Comparison of ENCODE assay signal across 8 mouse cellular contexts in the genomic region with DNA sequence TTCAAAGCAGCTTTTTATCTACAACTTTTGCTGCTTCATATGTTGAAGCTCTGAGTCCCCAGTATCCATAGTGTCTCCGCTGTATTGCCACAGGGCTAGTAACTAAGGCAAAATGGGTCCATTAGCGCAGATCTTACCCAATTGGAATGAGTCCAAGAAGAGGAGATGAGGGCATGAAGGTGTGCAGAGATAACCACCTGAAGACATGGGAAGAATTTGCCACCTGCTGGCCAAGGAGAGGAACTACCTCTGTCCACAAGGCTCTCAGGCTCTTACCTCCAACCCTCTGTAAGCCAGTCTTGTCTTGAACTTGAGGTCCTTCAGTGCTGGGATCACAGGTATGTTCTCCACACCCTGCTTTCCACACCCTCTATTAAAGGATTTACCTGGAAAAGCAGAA. TPM values are rescaled to one million over a fixed set of nuclear protein-coding genes. Genes with fewer than 3 reads are reported as not detected.
DNase-seq lines count a peak whose midpoint lies in the region; ATAC-seq and TF ChIP-seq lines count a peak whose summit lies in the region.

No protein-coding gene starts in this region.

- no peaks in the 10 kb centered on the region for H3K9me3 ChIP-seq in liver, embryonic 14.5 days (ENCODE audit: control insufficient read depth, low read length)
- no peaks in the 10 kb centered on the region for H3K9me3 ChIP-seq in liver, embryonic 12.5 days (replicated peaks)

- TF ChIP-seq EP300 in liver, embryonic 14.5 days (IDR thresholded peaks at IDR 0.05; ENCODE audit: low read depth), result no peak

- no peaks in the 10 kb centered on the region for H3K27me3 ChIP-seq in liver, embryonic 14.5 days (ENCODE audit: control insufficient read depth, insufficient read depth, low read length)
- no peaks in the 10 kb centered on the region for H3K27me3 ChIP-seq in liver, embryonic 12.5 days (replicated peaks)

- peak; percentile 74 for TF ChIP-seq CTCF in liver, embryonic 14.5 days (IDR thresholded peaks at IDR 0.05; ENCODE audit: low read depth)

- WGBS in liver, embryonic 14.5 days (ENCODE audit: insufficient replicate concordance), result 54% methylated on average over 2 of the region's 2 CpGs
- 54% methylated on average over 2 of the region's 2 CpGs for WGBS in liver, embryonic 12.5 days (ENCODE audit: insufficient replicate concordance)

- no peak overlapping the region for H3K9ac ChIP-seq in liver, embryonic 14.5 days (replicated peaks)
- no peak overlapping the region for H3K9ac ChIP-seq in liver, embryonic 12.5 days

- ATAC-seq in cerebellum, adult (ENCODE audit: insufficient number of reproducible peaks, low FRiP score, low TSS enrichment), result no peak
- no peak for ATAC-seq in liver, embryonic 14.5 days (ENCODE audit: insufficient read depth)
- no peak for ATAC-seq in liver, embryonic 12.5 days
- ATAC-seq in megakaryocyte progenitor cell, adult 5-6 weeks (replicated peaks; ENCODE audit: poor library complexity), result peak; percentile 57

- peak; percentile 1 to 2 for DNase-seq in cerebellum, adult 18-20 months
- no peak for DNase-seq in liver, embryonic 14.5 days (ENCODE audit: low read depth in 3 of 3, low spot score in 3 of 3)
- DNase-seq in embryo, embryonic 10.5 days (ENCODE audit: low spot score), result peak; percentile 44
- no peak for DNase-seq in right cerebral cortex, adult 18-20 months
- no peak for DNase-seq in Muller cell, postnatal 12 days (ENCODE audit: inconsistent ontology term)

- no peak overlapping the region for H3K4me2 ChIP-seq in liver, embryonic 14.5 days (ENCODE audit: low read depth)
- H3K4me2 ChIP-seq in liver, embryonic 12.5 days, result no peak overlapping the region

- no peak overlapping the region for H3K27ac ChIP-seq in liver, embryonic 14.5 days
- H3K27ac ChIP-seq in liver, embryonic 12.5 days, result no peak overlapping the region

- H3K36me3 ChIP-seq in liver, embryonic 14.5 days (replicated peaks; ENCODE audit: control insufficient read depth, insufficient read depth, low read depth), result no peaks in the 10 kb centered on the region
- no peaks in the 10 kb centered on the region for H3K36me3 ChIP-seq in liver, embryonic 12.5 days

- H3K4me3 ChIP-seq in liver, embryonic 14.5 days (ENCODE audit: insufficient read depth in 1 of 2, low read depth in 2 of 2, low read length in 2 of 2), result no peak overlapping the region
- H3K4me3 ChIP-seq in liver, embryonic 12.5 days, result no peak overlapping the region

- no peaks in the 10 kb centered on the region for H3K4me1 ChIP-seq in liver, embryonic 14.5 days (replicated peaks; ENCODE audit: control insufficient read depth in 2 of 2, insufficient read depth in 2 of 2, low read length in 1 of 2)
- H3K4me1 ChIP-seq in liver, embryonic 12.5 days, result no peaks in the 10 kb centered on the region

RNA-seq across cellular contexts. Expression of gene BC025446, which starts 27.1 kb away (rescaled TPM):
- 2.9 and 3.0 TPM in 2 replicates for polyA plus RNA-seq in liver, embryonic 14.5 days (2012; rRNA removed)
- 3.9 and 5.7 TPM in 2 replicates for polyA plus RNA-seq in liver, embryonic 14.5 days (2014; fragmentation: Nextera tagmentation; extraction: Ambion mirVana)
- 0.72 and 1.0 TPM in 2 replicates for polyA plus RNA-seq in liver, embryonic 12.5 days (2016; fragmentation: Nextera tagmentation; extraction: Ambion mirVana)
- not detected in 2 replicates for total RNA-seq in megakaryocyte progenitor cell, adult 5-6 weeks (2015)
- total RNA-seq in megakaryocyte progenitor cell, adult 5-6 weeks (2017), result not detected in 2 replicates

RNA-seq across cellular contexts. Expression of gene Ly6g, which starts 34.1 kb away (rescaled TPM):
- polyA plus RNA-seq in liver, embryonic 14.5 days (2012; rRNA removed), result 0.30 and 0.51 TPM in 2 replicates
- polyA plus RNA-seq in liver, embryonic 14.5 days (2014; fragmentation: Nextera tagmentation; extraction: Ambion mirVana), result 0.74 and 0.86 TPM in 2 replicates
- 0.18 TPM in 1 of 2 replicates, not detected in the other for polyA plus RNA-seq in liver, embryonic 12.5 days (2016; fragmentation: Nextera tagmentation; extraction: Ambion mirVana)
- 12.4 and 16.4 TPM in 2 replicates for total RNA-seq in megakaryocyte progenitor cell, adult 5-6 weeks (2015)
- 4.2 and 5.1 TPM in 2 replicates for total RNA-seq in megakaryocyte progenitor cell, adult 5-6 weeks (2017)

Comparison
In these comparisons a context has a peak if more than half of its experiments do, and no peak if none do; other contexts are left out.
1. DNase-seq: peak in cerebellum, adult 18-20 months (2 of 2) and embryo, embryonic 10.5 days (single experiment); none in liver, embryonic 14.5 days (0 of 3), right cerebral cortex, adult 18-20 months (single experiment) and Muller cell, postnatal 12 days (single experiment).